Mouse (Mus musculus): ENCODE measurements around the gene Sike1.

DNA sequence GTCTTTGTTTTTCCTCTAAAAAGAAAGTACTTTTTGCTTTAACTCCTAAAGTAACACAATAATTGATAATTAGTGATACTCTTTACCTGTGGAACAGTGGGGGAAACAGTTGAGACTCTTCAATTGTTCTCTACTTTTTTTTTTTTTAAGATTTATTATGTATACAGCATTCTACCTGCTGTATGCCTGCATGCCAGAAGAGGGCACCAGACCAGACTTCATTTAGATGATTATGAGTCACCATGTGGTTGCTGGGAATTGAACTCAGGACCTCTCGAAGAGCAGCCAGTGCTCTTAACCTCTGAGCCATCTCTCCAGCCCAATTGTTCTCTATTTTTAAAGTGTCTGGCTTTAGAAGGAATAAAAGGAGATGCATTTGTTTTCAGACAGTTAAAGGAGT is 30.7 kb downstream of the Sike1 start:
- no peak for TF ChIP-seq CTCF (IDR thresholded peaks at IDR 0.05; ENCODE audit: control insufficient read depth, insufficient read depth, low read length)
- TF ChIP-seq POLR2A (IDR thresholded peaks at IDR 0.05; ENCODE audit: borderline replicate concordance, control insufficient read depth, low read depth, low read length): no peak
